Mouse (Mus musculus) bone marrow, adult 2 months (tissue): ENCODE data around the gene Sipa1l3. TPM values are rescaled to one million over a fixed set of nuclear protein-coding genes. Genes with fewer than 3 reads are reported as not detected.

ENCODE experiments used
- H3K27ac ChIP-seq: fragments of 200-500 bp; 2 replicates; pipeline ENCODE4 v1.5.1; 2012; ENCODE audit warnings: low read depth, mild to moderate bottlenecking, control low read depth, inconsistent platforms, low read length; ENCODE audit not compliant: control insufficient read depth, poor library complexity, insufficient read depth
- H3K4me1 ChIP-seq: fragments of 200-500 bp; 2 replicates; pipeline ENCODE4 v1.6.1; 2011; ENCODE audit warnings: low read length; ENCODE audit not compliant: control insufficient read depth, insufficient read depth
- H3K4me3 ChIP-seq: fragments of 200-500 bp; replicated peaks from 2 replicates; pipeline ENCODE3; 2011; ENCODE audit warnings: mild to moderate bottlenecking, low read depth, low read length, control low read depth; ENCODE audit not compliant: control insufficient read depth
- CTCF ChIP-seq: fragments of 200-500 bp; IDR thresholded peaks from 2 replicates; pipeline ENCODE4 v1.5.1; 2011; ENCODE audit warnings: low read length, control low read depth; ENCODE audit not compliant: control insufficient read depth, insufficient read depth
- POLR2A ChIP-seq: fragments of 200-500 bp; IDR thresholded peaks from 2 replicates; pipeline ENCODE4 v1.6.1; 2011; ENCODE audit warnings: low read depth, mild to moderate bottlenecking, control low read depth, low read length, borderline replicate concordance; ENCODE audit not compliant: control insufficient read depth
- WGBS: fragments of 180-500 bp; shearing (Covaris S2); methylation state at CpG from one replicate; pipeline ENCODE4 v1.1.7; 2018; 5-methylcytosine and 5-hydroxymethylcytosine counted together
- polyA plus RNA-seq: library from polyadenylated mRNA; stranded (reverse); fragments of >200 nt; gene quantifications from 2 replicates; pipeline ENCODE4 v1.2.4, GENCODE M21; 2011; ENCODE audit warnings: low replicate concordance; ENCODE audit not compliant: missing spikeins, insufficient read depth, insufficient read length

The Sipa1l3 gene
- polyA plus RNA-seq, 1 experiment = 16.8 TPM

GRCm38 (mm10) chr7:29462820-29463219 lies 55.6 kb downstream of the Sipa1l3 start:
- 69% methylated on average over 3 of the region's 3 CpGs for WGBS
- H3K27ac ChIP-seq = no peak overlapping the region
- TF ChIP-seq CTCF (no peak), POLR2A (no peak)

GRCm38 (mm10) chr7:29462178-29462577 lies 56.3 kb downstream of the Sipa1l3 start:
- TF ChIP-seq POLR2A (no peak), CTCF (no peak)
- Histone ChIP-seq H3K4me3 (no peak overlapping the region), H3K4me1 (no peaks in the 10 kb centered on the region), H3K27ac (no peak overlapping the region)
- 52% methylated on average over 5 of the region's 5 CpGs for WGBS

More at GRCm38 (mm10) chr7:29462820-29463219, 55.6 kb downstream of the Sipa1l3 start:
- H3K4me3 ChIP-seq = no peak overlapping the region
- no peaks in the 10 kb centered on the region for H3K4me1 ChIP-seq

GRCm38 (mm10) chr7:29461557-29461956 lies 56.9 kb downstream of the Sipa1l3 start:
- Histone ChIP-seq H3K4me3 (no peak overlapping the region), H3K4me1 (no peaks in the 10 kb centered on the region), H3K27ac (no peak overlapping the region)
- 36% methylated on average over 10 of the region's 10 CpGs for WGBS
- no peak for TF ChIP-seq CTCF
- TF ChIP-seq POLR2A = no peak

- TF ChIP-seq POLR2A = no peak
- TF ChIP-seq CTCF = no peak
- Histone ChIP-seq H3K27ac (no peak overlapping the region), H3K4me3 (no peak overlapping the region), H3K4me1 (no peaks in the 10 kb centered on the region)
- WGBS = 75% methylated on average over 14 of the region's 14 CpGs
These were observed 59.3 kb downstream of the Sipa1l3 start for GRCm38 (mm10) chr7:29458889-29459740.

- no peak overlapping the region for H3K27ac ChIP-seq
- no peak overlapping the region for H3K4me3 ChIP-seq
- TF ChIP-seq CTCF (no peak), POLR2A (no peak)
- no peaks in the 10 kb centered on the region for H3K4me1 ChIP-seq
- WGBS = 85% methylated on average over 6 of the region's 6 CpGs
These were observed 60.7 kb downstream of the Sipa1l3 start for GRCm38 (mm10) chr7:29457772-29458171.

- TF ChIP-seq POLR2A = no peak
- TF ChIP-seq CTCF = no peak
- WGBS = 80% methylated on average over 9 of the region's 9 CpGs
- no peaks in the 10 kb centered on the region for H3K4me1 ChIP-seq
These were observed 61.7 kb downstream of the Sipa1l3 start for GRCm38 (mm10) chr7:29456716-29457115.

GRCm38 (mm10) chr7:29455591-29455990 lies 62.9 kb downstream of the Sipa1l3 start:
- WGBS = 69% methylated on average over 6 of the region's 6 CpGs
- H3K27ac ChIP-seq = no peak overlapping the region
- no peaks in the 10 kb centered on the region for H3K4me1 ChIP-seq
- H3K4me3 ChIP-seq = no peak overlapping the region
- TF ChIP-seq POLR2A (no peak), CTCF (no peak)

More at GRCm38 (mm10) chr7:29456716-29457115, 61.7 kb downstream of the Sipa1l3 start:
- Histone ChIP-seq H3K4me3 (no peak overlapping the region), H3K27ac (no peak overlapping the region)

GRCm38 (mm10) chr7:29454965-29455364 lies 63.5 kb downstream of the Sipa1l3 start:
- Histone ChIP-seq H3K4me1 (no peaks in the 10 kb centered on the region), H3K27ac (no peak overlapping the region), H3K4me3 (no peak overlapping the region)
- TF ChIP-seq CTCF (no peak), POLR2A (no peak)
- 87% methylated on average over 7 of the region's 7 CpGs for WGBS
